Mouse (Mus musculus) hindbrain, postnatal 0 days (tissue): ENCODE measurements around the gene Cep131. TPM values are rescaled to one million over a fixed set of nuclear protein-coding genes. Genes with fewer than 3 reads are reported as not detected.

Experiments
- ATAC-seq: fragments of 200-750 bp; cut with Nextera tagmentation; 2 replicates; pipeline ENCODE4 v1.8.0; 2017; ENCODE audit warnings: mild to moderate bottlenecking, moderate TSS enrichment, moderate library complexity
- DNase-seq: peaks from one replicate; pipeline ENCODE4 v3.0.0-alpha.2; 2015; ENCODE audit warnings: low spot score
- H3K27ac ChIP-seq: fragments of 300-500 bp; sonication (generic); 2 replicates; pipeline ENCODE4 v1.5.1; 2014; ENCODE audit warnings: mild to moderate bottlenecking
- H3K27me3 ChIP-seq: fragments of 300-500 bp; sonication (generic); 2 replicates; pipeline ENCODE4 v1.6.1; 2014; ENCODE audit warnings: low read length, mixed read lengths; ENCODE audit not compliant: insufficient read depth
- H3K36me3 ChIP-seq: fragments of 300-500 bp; sonication (generic); 2 replicates; pipeline ENCODE4 v1.6.1; 2014; ENCODE audit warnings: low read length, mixed read lengths; ENCODE audit not compliant: insufficient read depth
- H3K4me1 ChIP-seq: fragments of 300-500 bp; sonication (generic); 2 replicates; pipeline ENCODE4 v1.6.1; 2014; ENCODE audit warnings: antibody characterized with exemption, low read length, mixed read lengths; ENCODE audit not compliant: insufficient read depth
- H3K4me2 ChIP-seq: fragments of 300-500 bp; sonication (generic); 2 replicates; pipeline ENCODE4 v1.6.1; 2014; ENCODE audit warnings: low read depth, mild to moderate bottlenecking, low read length, moderate library complexity, mixed read lengths
- H3K4me3 ChIP-seq: fragments of 300-500 bp; sonication (generic); 2 replicates; pipeline ENCODE4 v1.5.1; 2014; ENCODE audit warnings: low read length
- H3K9ac ChIP-seq: fragments of 300-500 bp; sonication (generic); replicated peaks from 2 replicates; pipeline ENCODE4 v1.6.1; 2014; ENCODE audit warnings: mild to moderate bottlenecking, low read length, moderate library complexity, mixed read lengths
- H3K9me3 ChIP-seq: fragments of 300-500 bp; sonication (generic); 2 replicates; pipeline ENCODE4 v1.6.1; 2016; ENCODE audit warnings: low read length, mixed read lengths
- CTCF ChIP-seq: IDR thresholded peaks from 2 replicates; pipeline ENCODE4 v1.5.1; 2016; ENCODE audit warnings: antibody characterized with exemption, control low read depth, low read depth
- WGBS: fragments of 180-500 bp; shearing (Covaris S2); extraction: QIAGEN DNeasy Blood & Tissue Kit; methylation state at CpG from one replicate; pipeline ENCODE4 v1.1.7; 2014; 5-methylcytosine and 5-hydroxymethylcytosine counted together
- polyA plus RNA-seq: library from polyadenylated mRNA; unstranded; fragments of >200 nt; fragmentation: Nextera tagmentation; extraction: Ambion mirVana; gene quantifications from 2 replicates; pipeline ENCODE4 v1.2.1, GENCODE M21; 2015
- total RNA-seq: library from RNA; depleted of rRNA; stranded (reverse); fragments of >200 nt; gene quantifications from 2 replicates; pipeline ENCODE4 v1.2.3, GENCODE M21; 2014

The Cep131 gene
- total and polyA plus RNA-seq, 2 experiments from 2014 or later, result 18.5 to 26.4 TPM

- H3K9ac ChIP-seq, result peak within 1 kb of the TSS; percentile 62
- peak within 1 kb of the TSS; percentile 79 for H3K4me3 ChIP-seq
- H3K36me3 ChIP-seq, result peaks cover 7% of the 10 kb centered on the region; the same call in 1 of the 2 replicates
- DNase-seq (peak; percentile 97), ATAC-seq (peak; percentile 97)
- peak within 1 kb of the TSS; percentile 92 for H3K4me2 ChIP-seq
- H3K27ac ChIP-seq, result peak within 1 kb of the TSS; percentile 90
- under 1% methylated on average over 76 of the region's 77 CpGs for WGBS
- H3K27me3 ChIP-seq, result no peaks in the 10 kb centered on the region
- TF ChIP-seq CTCF, result peak; percentile 23
- H3K4me1 ChIP-seq, result peaks cover 12% of the 10 kb centered on the region; the same call in 1 of the 2 replicates
- no peaks in the 10 kb centered on the region for H3K9me3 ChIP-seq
Measured at GRCm38 (mm10) chr11:120098588-120099511, 12.2 kb upstream of the Cep131 start, which contains the start of the genes Tepsin and Ndufaf8. TSS of gene Tepsin (minus strand) at chr11:120098731. TSS of gene Ndufaf8 (plus strand) at chr11:120098928.

- peaks cover 40% of the 10 kb centered on the region for H3K36me3 ChIP-seq
- no peak for TF ChIP-seq CTCF
- no peak overlapping the region for H3K9ac ChIP-seq
- no peak overlapping the region for H3K4me3 ChIP-seq
- no peaks in the 10 kb centered on the region for H3K9me3 ChIP-seq
- WGBS, result 72% methylated on average over 23 of the region's 23 CpGs
- no peaks in the 10 kb centered on the region for H3K27me3 ChIP-seq
- H3K27ac ChIP-seq, result no peak overlapping the region
- no peak overlapping the region for H3K4me2 ChIP-seq
- no peak for ATAC-seq
- no peak for DNase-seq
- H3K4me1 ChIP-seq, result peaks cover 3% of the 10 kb centered on the region; the same call in 1 of the 2 replicates
Measured at GRCm38 (mm10) chr11:120092817-120093591, 6.4 kb upstream of the Cep131 start.

- Histone ChIP-seq H3K27ac (no peak overlapping the region), H3K27me3 (no peaks in the 10 kb centered on the region), H3K36me3 (peaks cover 40% of the 10 kb centered on the region), H3K4me1 (peaks cover 4% of the 10 kb centered on the region; the same call in 1 of the 2 replicates), H3K9ac (no peak overlapping the region), H3K4me3 (no peak overlapping the region), H3K4me2 (no peak overlapping the region), H3K9me3 (no peaks in the 10 kb centered on the region)
- WGBS, result 89% methylated on average over 4 of the region's 4 CpGs
- ATAC-seq (no peak), DNase-seq (no peak)
- TF ChIP-seq CTCF, result no peak
Measured at GRCm38 (mm10) chr11:120090661-120091060, 4.0 kb upstream of the Cep131 start.

DNA sequence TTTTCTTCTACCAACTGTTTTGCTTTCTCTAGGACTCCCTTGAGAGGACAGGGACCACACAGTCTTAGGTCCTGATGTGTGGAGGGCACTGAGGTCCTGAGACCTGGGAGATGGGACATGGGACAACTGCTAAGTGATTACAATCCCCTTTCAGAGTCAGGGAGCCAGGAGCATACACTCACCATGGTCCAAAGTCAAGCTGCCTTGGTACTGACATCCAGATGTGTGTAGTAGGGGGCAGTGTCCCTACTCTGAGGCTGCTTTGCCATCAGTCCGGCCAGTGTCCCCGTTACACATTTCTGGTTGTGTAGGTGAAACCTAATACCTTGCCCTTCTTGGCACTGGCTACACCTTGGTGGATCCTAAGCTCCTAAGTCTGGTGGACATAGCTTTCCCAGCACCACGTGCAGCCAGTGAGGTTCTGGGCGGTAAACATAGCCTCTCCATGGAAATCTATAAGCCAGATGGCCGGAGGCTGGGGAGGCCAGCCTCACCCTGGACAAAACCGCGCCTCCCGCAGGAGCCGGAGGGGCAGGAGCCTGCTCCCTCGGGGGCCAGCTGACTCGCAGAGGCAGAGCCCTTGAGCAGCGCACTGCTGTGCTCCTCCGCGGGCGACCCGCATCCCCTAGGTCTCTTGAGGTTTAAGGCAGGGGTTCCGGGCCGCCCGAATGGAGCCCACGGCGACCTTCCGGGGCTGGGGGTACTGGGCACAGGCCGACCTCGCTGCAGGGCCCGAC, 568 bp downstream of the Cep131 start:
- peak overlapping the region; percentile 74 for H3K4me3 ChIP-seq
- H3K9me3 ChIP-seq, result no peaks in the 10 kb centered on the region
- peak; percentile 48 for DNase-seq
- H3K4me1 ChIP-seq, result peaks cover 10% of the 10 kb centered on the region; the same call in 1 of the 2 replicates
- H3K4me2 ChIP-seq, result peak overlapping the region; percentile 87
- no peaks in the 10 kb centered on the region for H3K27me3 ChIP-seq
- H3K9ac ChIP-seq, result peak overlapping the region; percentile 90
- H3K36me3 ChIP-seq, result peaks cover 18% of the 10 kb centered on the region
- TF ChIP-seq CTCF, result no peak; the same call in 1 of the 2 replicates
- WGBS, result under 1% methylated on average over 25 of the region's 25 CpGs
- peak overlapping the region; percentile 80 for H3K27ac ChIP-seq
- ATAC-seq, result peak; percentile 33; the same call in 1 of the 2 replicates

- H3K36me3 ChIP-seq, result peaks cover 64% of the 10 kb centered on the region
- WGBS, result 90% methylated on average over 6 of the region's 6 CpGs
- H3K9me3 ChIP-seq, result no peaks in the 10 kb centered on the region
- DNase-seq (no peak), ATAC-seq (no peak)
- H3K4me2 ChIP-seq, result no peak overlapping the region
- no peak overlapping the region for H3K4me3 ChIP-seq
- no peak overlapping the region for H3K9ac ChIP-seq
- H3K27me3 ChIP-seq, result no peaks in the 10 kb centered on the region
- H3K4me1 ChIP-seq, result 0 out of 2 replicates have a peak, but pooled peaks cover 2% of the 10 kb centered on the region
- no peak overlapping the region for H3K27ac ChIP-seq
- TF ChIP-seq CTCF, result no peak
Measured at GRCm38 (mm10) chr11:120080282-120080681, 6.3 kb downstream of the Cep131 start.

DNA sequence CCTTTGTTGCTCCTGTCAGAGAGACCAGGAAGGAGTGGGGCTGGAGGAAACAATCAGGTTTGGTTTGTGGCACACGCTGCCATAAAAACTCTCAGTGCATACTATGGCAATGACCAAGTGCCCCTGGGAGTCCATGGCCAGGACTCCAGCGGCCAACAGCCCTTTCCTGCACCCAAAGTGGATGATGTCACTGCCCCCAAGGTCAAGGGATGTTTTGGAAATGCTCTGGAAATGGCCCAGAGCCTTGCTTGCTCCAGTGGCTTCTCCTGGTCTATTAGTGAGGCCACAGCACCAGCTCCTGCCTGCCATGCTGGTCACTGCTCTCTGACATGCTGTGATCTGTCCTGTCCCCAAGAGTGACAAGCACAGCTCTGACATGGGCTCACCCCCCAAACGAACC, 10.4 kb downstream of the Cep131 start:
- WGBS, result 85% methylated on average over 3 of the region's 3 CpGs
- no peak for ATAC-seq
- no peak for DNase-seq
- no peaks in the 10 kb centered on the region for H3K4me1 ChIP-seq
- no peaks in the 10 kb centered on the region for H3K27me3 ChIP-seq
- H3K36me3 ChIP-seq, result peaks cover 85% of the 10 kb centered on the region
- H3K9ac ChIP-seq, result no peak overlapping the region
- no peaks in the 10 kb centered on the region for H3K9me3 ChIP-seq
- no peak overlapping the region for H3K4me2 ChIP-seq
- TF ChIP-seq CTCF, result no peak
- no peak overlapping the region for H3K27ac ChIP-seq
- no peak overlapping the region for H3K4me3 ChIP-seq
